Mouse (Mus musculus): ENCODE measurements around the gene Rasl12. TPM values are rescaled to one million over a fixed set of nuclear protein-coding genes. Genes with fewer than 3 reads are reported as not detected.
A peak's percentile ranks its signal among the peaks of the same experiment; 100 is the strongest.

Gene Rasl12
- total RNA-seq (2014; rRNA removed) (0.09 and 0.13 TPM in 2 replicates), polyA plus RNA-seq (2012; rRNA removed) (0.17 and 0.32 TPM in 2 replicates)

DNA sequence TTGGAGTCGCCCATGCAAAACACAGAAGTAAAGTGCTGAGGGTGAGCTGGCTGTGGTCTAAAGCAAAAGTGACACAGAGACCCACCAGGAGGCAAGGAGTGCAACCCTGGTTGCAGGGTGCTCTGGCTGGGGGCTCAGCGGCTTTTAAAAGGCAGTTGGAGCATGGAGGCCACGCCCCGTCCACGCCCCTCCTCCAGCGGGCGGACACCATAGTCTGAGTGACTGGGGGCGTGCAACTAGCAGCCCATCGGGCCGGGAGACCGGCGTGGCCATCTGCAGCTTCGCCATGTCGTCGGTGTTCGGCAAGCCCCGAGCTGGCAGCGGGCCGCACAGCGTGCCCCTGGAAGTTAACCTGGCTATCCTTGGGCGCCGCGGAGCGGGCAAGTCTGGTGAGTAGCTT is at the start of gene Rasl12:
Gene Rasl12, plus strand, starts transcription at position 228 of the 400 bp plus-strand sequence.
- H3K4me1 ChIP-seq (ENCODE audit: control insufficient read depth, insufficient read depth, low read length), result 0 out of 2 replicates have a peak, but pooled peaks cover 2% of the 10 kb centered on the region
- DNase-seq (ENCODE audit: extremely low read depth, low read depth, low spot score), result no peak
- H3K27me3 ChIP-seq (ENCODE audit: control insufficient read depth, insufficient read depth, low read length), result 0 out of 2 replicates have a peak, but pooled peaks cover 2% of the 10 kb centered on the region
- H3K9ac ChIP-seq (ENCODE audit: low read depth, low read length), result no peak within 1 kb of the TSS; the same call in 1 of the 2 replicates
- no peaks in the 10 kb centered on the region for H3K79me2 ChIP-seq (ENCODE audit: control insufficient read depth, insufficient read depth, low read length)
- peak within 1 kb of the TSS; percentile 35; the same call in 1 of the 2 replicates for H3K4me3 ChIP-seq (ENCODE audit: insufficient read depth, low read depth, low read length)
- no peaks in the 10 kb centered on the region for H3K36me3 ChIP-seq (ENCODE audit: control insufficient read depth, insufficient read depth, low read length)
- H3K27ac ChIP-seq (replicated peaks; ENCODE audit: insufficient read depth, low read depth, low read length), result no peak within 1 kb of the TSS
- TF ChIP-seq POLR2A (IDR thresholded peaks at IDR 0.05; ENCODE audit: extremely low read depth, insufficient read depth, low read length), result no peak
- TF ChIP-seq CTCF (IDR thresholded peaks at IDR 0.05; ENCODE audit: low read depth, low read length), result no peak
- WGBS, result 4% methylated on average over 24 of the region's 24 CpGs

DNA sequence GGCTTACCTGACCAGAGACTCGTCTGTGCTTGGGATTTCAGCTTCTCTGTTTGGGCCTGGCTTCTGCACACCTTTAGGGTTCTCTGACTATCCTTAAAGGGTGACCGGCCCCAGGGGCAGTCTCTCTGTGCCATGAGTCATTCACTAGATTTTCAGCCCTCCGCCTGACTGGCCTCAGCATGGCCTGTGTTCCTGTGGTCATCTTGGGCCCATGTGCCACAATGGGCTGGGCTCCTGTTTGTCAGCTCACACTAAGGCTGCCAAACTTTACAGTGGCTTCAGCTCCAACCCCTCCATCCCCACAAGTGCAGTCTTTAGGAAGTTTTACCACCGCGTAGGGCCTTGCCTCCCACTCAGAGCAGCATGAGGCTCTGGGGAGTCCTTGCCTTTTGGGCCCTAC is 45.1 kb upstream of the Rasl12 start:
- WGBS, result 85% methylated on average over 5 of the region's 5 CpGs
- H3K4me3 ChIP-seq (ENCODE audit: insufficient read depth, low read depth, low read length), result no peak overlapping the region
- TF ChIP-seq POLR2A (IDR thresholded peaks at IDR 0.05; ENCODE audit: extremely low read depth, insufficient read depth, low read length) (no peak), CTCF (IDR thresholded peaks at IDR 0.05; ENCODE audit: low read depth, low read length) (no peak)
- H3K79me2 ChIP-seq (ENCODE audit: control insufficient read depth, insufficient read depth, low read length), result peaks cover 18% of the 10 kb centered on the region; the same call in 1 of the 2 replicates
- H3K27ac ChIP-seq (replicated peaks; ENCODE audit: insufficient read depth, low read depth, low read length), result no peak overlapping the region
- no peaks in the 10 kb centered on the region for H3K27me3 ChIP-seq (ENCODE audit: control insufficient read depth, insufficient read depth, low read length)
- no peak overlapping the region for H3K9ac ChIP-seq (ENCODE audit: low read depth, low read length)
- H3K4me1 ChIP-seq (ENCODE audit: control insufficient read depth, insufficient read depth, low read length), result peaks cover 1% of the 10 kb centered on the region; the same call in 1 of the 2 replicates
- no peak for DNase-seq (ENCODE audit: extremely low read depth, low read depth, low spot score)
- peaks cover 29% of the 10 kb centered on the region for H3K36me3 ChIP-seq (ENCODE audit: control insufficient read depth, insufficient read depth, low read length)

DNA sequence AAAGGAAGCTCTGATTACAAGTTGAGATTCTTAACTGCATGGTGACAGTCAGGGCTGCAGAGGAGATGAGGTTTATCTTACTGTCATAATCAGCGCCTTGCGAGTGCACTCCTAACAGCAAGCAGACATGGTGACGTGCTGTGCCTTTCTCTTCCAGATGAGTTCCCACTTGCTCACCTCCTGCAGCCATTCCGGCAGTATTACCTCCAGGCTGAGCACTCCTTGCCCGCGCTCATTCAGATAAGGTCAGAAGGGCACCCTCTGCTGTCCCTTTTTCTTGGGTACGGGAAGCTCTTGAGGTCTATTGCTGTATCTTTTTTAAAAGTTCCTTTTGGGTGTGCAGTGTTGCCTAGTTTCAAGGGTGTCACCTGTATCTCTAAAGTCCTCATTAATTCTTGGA is 41.7 kb upstream of the Rasl12 start:
- 90% methylated on average over 7 of the region's 7 CpGs for WGBS
- no peak for TF ChIP-seq CTCF (IDR thresholded peaks at IDR 0.05; ENCODE audit: low read depth, low read length)
- no peak for TF ChIP-seq POLR2A (IDR thresholded peaks at IDR 0.05; ENCODE audit: extremely low read depth, insufficient read depth, low read length)
- H3K4me3 ChIP-seq (ENCODE audit: insufficient read depth, low read depth, low read length), result no peak overlapping the region
- no peaks in the 10 kb centered on the region for H3K4me1 ChIP-seq (ENCODE audit: control insufficient read depth, insufficient read depth, low read length)
- H3K27me3 ChIP-seq (ENCODE audit: control insufficient read depth, insufficient read depth, low read length), result no peaks in the 10 kb centered on the region
- no peak overlapping the region for H3K9ac ChIP-seq (ENCODE audit: low read depth, low read length)
- peaks cover 58% of the 10 kb centered on the region for H3K36me3 ChIP-seq (ENCODE audit: control insufficient read depth, insufficient read depth, low read length)
- H3K79me2 ChIP-seq (ENCODE audit: control insufficient read depth, insufficient read depth, low read length), result peaks cover 2% of the 10 kb centered on the region; the same call in 1 of the 2 replicates
- no peak overlapping the region for H3K27ac ChIP-seq (replicated peaks; ENCODE audit: insufficient read depth, low read depth, low read length)
- DNase-seq (ENCODE audit: extremely low read depth, low read depth, low spot score), result no peak

- Histone ChIP-seq H3K4me1 (ENCODE audit: control insufficient read depth, insufficient read depth, low read length) (no peaks in the 10 kb centered on the region), H3K36me3 (ENCODE audit: control insufficient read depth, insufficient read depth, low read length) (peaks cover 61% of the 10 kb centered on the region), H3K79me2 (ENCODE audit: control insufficient read depth, insufficient read depth, low read length) (peaks cover 2% of the 10 kb centered on the region; the same call in 1 of the 2 replicates), H3K9ac (ENCODE audit: low read depth, low read length) (no peak overlapping the region), H3K27ac (replicated peaks; ENCODE audit: insufficient read depth, low read depth, low read length) (no peak overlapping the region), H3K27me3 (ENCODE audit: control insufficient read depth, insufficient read depth, low read length) (no peaks in the 10 kb centered on the region), H3K4me3 (ENCODE audit: insufficient read depth, low read depth, low read length) (no peak overlapping the region)
- DNase-seq (ENCODE audit: extremely low read depth, low read depth, low spot score), result no peak
- WGBS, result 85% methylated on average over 2 of the region's 2 CpGs
- TF ChIP-seq POLR2A (IDR thresholded peaks at IDR 0.05; ENCODE audit: extremely low read depth, insufficient read depth, low read length) (no peak), CTCF (IDR thresholded peaks at IDR 0.05; ENCODE audit: low read depth, low read length) (no peak)
Measured at GRCm38 (mm10) chr9:65356971-65357370, 41.3 kb upstream of the Rasl12 start.

DNA sequence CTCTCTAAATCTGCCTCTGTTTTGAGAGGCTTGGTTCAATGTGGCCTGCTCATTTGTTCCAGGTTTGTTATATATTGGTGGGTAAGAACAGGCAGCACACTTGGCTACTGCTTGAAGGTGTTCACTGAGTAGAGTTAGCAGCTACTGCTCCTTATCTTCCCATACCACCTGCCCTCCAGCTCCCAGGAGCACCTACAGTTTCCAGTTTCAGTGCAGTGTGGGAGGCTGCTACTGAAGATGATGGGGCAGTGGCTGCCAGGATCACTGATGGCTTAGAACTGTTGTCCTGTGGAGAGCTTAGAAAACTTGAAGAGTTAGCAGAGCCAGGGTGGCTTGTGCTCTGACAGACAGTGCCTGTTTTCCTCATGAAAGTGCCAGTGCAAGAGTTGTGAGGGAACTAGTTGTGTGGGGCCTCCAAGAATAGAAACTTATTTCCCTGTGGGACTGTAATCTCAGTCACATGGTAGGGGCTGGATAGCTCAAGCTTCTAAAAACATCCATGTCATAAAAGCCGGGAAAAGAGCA is 39.3 kb upstream of the Rasl12 start:
- H3K27ac ChIP-seq (replicated peaks; ENCODE audit: insufficient read depth, low read depth, low read length), result no peak overlapping the region
- H3K79me2 ChIP-seq (ENCODE audit: control insufficient read depth, insufficient read depth, low read length), result no peaks in the 10 kb centered on the region
- no peaks in the 10 kb centered on the region for H3K4me1 ChIP-seq (ENCODE audit: control insufficient read depth, insufficient read depth, low read length)
- H3K27me3 ChIP-seq (ENCODE audit: control insufficient read depth, insufficient read depth, low read length), result no peaks in the 10 kb centered on the region
- no peak for TF ChIP-seq POLR2A (IDR thresholded peaks at IDR 0.05; ENCODE audit: extremely low read depth, insufficient read depth, low read length)
- TF ChIP-seq CTCF (IDR thresholded peaks at IDR 0.05; ENCODE audit: low read depth, low read length), result no peak
- peaks cover 63% of the 10 kb centered on the region for H3K36me3 ChIP-seq (ENCODE audit: control insufficient read depth, insufficient read depth, low read length)
- 73% methylated on average over 1 of the region's 1 CpGs for WGBS
- H3K4me3 ChIP-seq (ENCODE audit: insufficient read depth, low read depth, low read length), result no peak overlapping the region
- DNase-seq (ENCODE audit: extremely low read depth, low read depth, low spot score), result no peak
- H3K9ac ChIP-seq (ENCODE audit: low read depth, low read length), result no peak overlapping the region
